Mouse (Mus musculus) kidney, adult 2 months (tissue): ENCODE results near the gene Fam163a. TPM values are rescaled to one million over a fixed set of nuclear protein-coding genes. Genes with fewer than 3 reads are reported as not detected.

Experiments
- DNase-seq: peaks from one replicate; pipeline ENCODE4 v3.0.0; 2021
- H3K27ac ChIP-seq: fragments of 200-500 bp; 2 replicates; pipeline ENCODE4 v1.5.1; 2012; ENCODE audit warnings: low read depth, low read length, control low read depth, inconsistent platforms; ENCODE audit not compliant: insufficient read depth
- H3K27me3 ChIP-seq: fragments of 200-500 bp; replicated peaks from 2 replicates; pipeline ENCODE4 v1.6.1; 2012; ENCODE audit warnings: mild to moderate bottlenecking, moderate library complexity, low read length, inconsistent platforms; ENCODE audit not compliant: control insufficient read depth, insufficient read depth
- H3K36me3 ChIP-seq: fragments of 200-500 bp; 2 replicates; pipeline ENCODE4 v1.6.1; 2012; ENCODE audit warnings: mild to moderate bottlenecking, moderate library complexity, low read length, inconsistent platforms; ENCODE audit not compliant: control insufficient read depth, insufficient read depth
- H3K4me1 ChIP-seq: fragments of 200-500 bp; 2 replicates; pipeline ENCODE4 v1.6.1; 2011; ENCODE audit warnings: low read length; ENCODE audit not compliant: control insufficient read depth, insufficient read depth
- H3K4me3 ChIP-seq: fragments of 200-500 bp; 2 replicates; pipeline ENCODE4 v1.5.1; 2011; ENCODE audit warnings: mild to moderate bottlenecking, low read depth, low read length, control low read depth; ENCODE audit not compliant: insufficient read depth
- CTCF ChIP-seq: fragments of 200-500 bp; conservative IDR thresholded peaks from 2 replicates; pipeline ENCODE4 v1.5.1; 2011; ENCODE audit warnings: low read depth, mild to moderate bottlenecking, control low read depth, low read length, moderate library complexity, mixed read lengths; ENCODE audit not compliant: insufficient read depth, insufficient read length
- POLR2A ChIP-seq: fragments of 200-500 bp; IDR thresholded peaks from one replicate; pipeline ENCODE4 v1.6.1; 2011; ENCODE audit warnings: low read depth, low read length, control low read depth
- WGBS: fragments of 180-500 bp; shearing (Covaris S2); methylation state at CpG from one replicate; pipeline ENCODE4 v1.1.7; 2018; 5-methylcytosine and 5-hydroxymethylcytosine counted together
- polyA plus RNA-seq: library from polyadenylated mRNA; depleted of rRNA; stranded (reverse); fragments of >200 nt; gene quantifications from 2 replicates; pipeline ENCODE4 v1.2.3, GENCODE M21; 2012; rRNA removed

Gene Fam163a
- polyA plus RNA-seq, 1 experiment, result 6.9 TPM

- no peak for DNase-seq
- Histone ChIP-seq H3K4me1 (peaks cover 5% of the 10 kb centered on the region; the same call in 1 of the 2 replicates), H3K4me3 (peak within 1 kb of the TSS; percentile 92), H3K36me3 (peaks cover 6% of the 10 kb centered on the region), H3K27me3 (no peaks in the 10 kb centered on the region), H3K27ac (peak within 1 kb of the TSS; percentile 99)
- WGBS, result under 1% methylated on average over 59 of the region's 59 CpGs
- TF ChIP-seq CTCF (no peak), POLR2A (no peak)
Measured at GRCm38 (mm10) chr1:156035269-156035929, 169.4 kb downstream of the Fam163a start, which contains the start of gene Tor1aip2. Gene Tor1aip2 (plus strand): TSS chr1:156035403.

DNA sequence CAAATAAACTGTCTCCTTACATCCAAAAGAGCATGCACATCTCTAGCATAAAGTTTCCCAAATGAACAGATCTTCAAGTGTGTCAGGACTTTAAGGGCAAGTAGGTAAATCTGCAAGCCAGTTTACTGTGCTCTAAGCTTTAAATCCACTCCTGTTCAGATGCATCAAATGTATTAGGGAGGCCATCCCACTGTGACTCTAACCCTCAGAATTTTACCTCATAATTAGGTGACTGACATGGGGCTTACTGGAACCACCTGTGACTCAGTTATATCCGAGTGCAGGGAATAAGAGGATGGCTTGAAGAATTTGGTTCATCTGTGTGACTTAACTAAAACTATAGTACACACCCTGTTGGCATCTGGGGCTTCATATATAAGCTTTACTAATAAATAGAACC lies 170.2 kb downstream of the Fam163a start:
- no peak overlapping the region for H3K4me3 ChIP-seq

DNA sequence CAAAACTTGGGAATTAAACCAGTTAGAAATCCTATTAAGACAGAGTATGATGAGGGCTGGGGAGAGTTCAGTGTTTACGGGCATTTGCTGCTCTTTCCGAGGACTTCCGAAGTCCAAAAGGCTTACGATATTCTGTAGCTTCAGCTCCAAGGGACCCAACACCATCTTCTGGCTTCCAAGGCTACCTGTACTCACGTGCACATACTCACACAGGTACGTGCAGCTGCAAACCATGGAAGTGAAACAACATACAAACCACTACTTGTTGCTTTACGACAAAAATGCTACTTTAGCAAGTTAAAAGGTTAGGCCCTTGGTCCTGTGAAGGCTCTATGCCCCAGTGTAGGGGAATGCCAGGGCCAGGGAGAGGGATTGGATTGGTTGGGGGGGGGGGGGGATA lies 170.9 kb downstream of the Fam163a start:
- Histone ChIP-seq H3K27me3 (no peaks in the 10 kb centered on the region), H3K4me1 (0 out of 2 replicates have a peak, but pooled peaks cover 3% of the 10 kb centered on the region), H3K4me3 (no peak overlapping the region), H3K27ac (no peak overlapping the region), H3K36me3 (peaks cover 7% of the 10 kb centered on the region)
- TF ChIP-seq CTCF (no peak), POLR2A (no peak)
- WGBS, result 95% methylated on average over 7 of the region's 7 CpGs
- no peak for DNase-seq

More for the DNA sequence above, 170.2 kb downstream of the Fam163a start:
- WGBS, result 14% methylated on average over 1 of the region's 1 CpGs
- DNase-seq, result no peak
- H3K36me3 ChIP-seq, result peaks cover 7% of the 10 kb centered on the region
- no peak overlapping the region for H3K27ac ChIP-seq
- H3K27me3 ChIP-seq, result no peaks in the 10 kb centered on the region
- TF ChIP-seq CTCF (no peak), POLR2A (no peak)
- H3K4me1 ChIP-seq, result 0 out of 2 replicates have a peak, but pooled peaks cover 3% of the 10 kb centered on the region

DNA sequence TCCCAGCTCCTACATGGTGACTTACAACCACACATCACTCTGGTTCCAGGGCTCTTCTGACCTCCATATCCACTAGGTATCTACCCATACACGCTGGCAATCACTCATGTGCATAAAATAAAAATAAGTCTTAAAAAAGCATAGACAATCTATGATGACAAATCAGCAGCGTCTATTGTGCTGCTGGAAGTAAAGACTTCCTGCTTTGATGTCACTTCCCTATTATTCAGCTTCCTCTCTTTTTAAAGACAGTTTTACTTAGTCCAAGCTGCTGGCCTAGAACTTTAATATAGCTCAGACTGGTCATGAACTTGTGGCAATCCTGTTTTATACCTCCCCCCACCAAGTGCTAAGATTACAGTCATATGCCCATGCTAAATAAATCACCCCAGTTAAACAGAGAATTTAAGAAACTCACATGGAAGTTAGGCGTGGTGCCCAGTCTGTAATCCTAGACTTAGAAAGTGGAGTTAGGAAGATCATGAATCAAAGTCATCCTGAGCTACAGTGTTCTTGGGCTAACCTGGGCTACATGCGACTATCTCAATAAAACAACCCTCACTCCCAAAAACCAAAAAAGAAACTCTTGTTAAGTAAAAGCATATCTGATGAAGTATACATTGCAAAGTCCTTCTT lies 176.4 kb downstream of the Fam163a start:
- TF ChIP-seq POLR2A, result no peak
- no peak for TF ChIP-seq CTCF
- H3K4me1 ChIP-seq, result no peaks in the 10 kb centered on the region
- no peak for DNase-seq
- H3K4me3 ChIP-seq, result no peak overlapping the region
- H3K27ac ChIP-seq, result no peak overlapping the region
- peaks cover 7% of the 10 kb centered on the region for H3K36me3 ChIP-seq
- 72% methylated on average over 4 of the region's 4 CpGs for WGBS
- no peaks in the 10 kb centered on the region for H3K27me3 ChIP-seq

GRCm38 (mm10) chr1:156027849-156028248 lies 177.0 kb downstream of the Fam163a start:
- Histone ChIP-seq H3K36me3 (peaks cover 7% of the 10 kb centered on the region), H3K27me3 (no peaks in the 10 kb centered on the region), H3K4me1 (no peaks in the 10 kb centered on the region), H3K27ac (no peak overlapping the region), H3K4me3 (no peak overlapping the region)
- WGBS, result 87% methylated on average over 3 of the region's 3 CpGs
- TF ChIP-seq POLR2A (no peak), CTCF (no peak)
- DNase-seq, result no peak

Other genes starting within 250 kb of the Fam163a start
- 5.1 and 5.2 TPM in 2 replicates for gene Cep350, start 231.8 kb downstream of the Fam163a start, polyA plus RNA-seq
- gene Tor1aip2, start 169.6 kb downstream of the Fam163a start, polyA plus RNA-seq, result 84.6 and 85.7 TPM in 2 replicates
- 32.5 and 35.3 TPM in 2 replicates for gene Tor1aip1, start 168.5 kb downstream of the Fam163a start, polyA plus RNA-seq
- gene Tdrd5, start 98.6 kb upstream of the Fam163a start, polyA plus RNA-seq, result 2.8 and 3.4 TPM in 2 replicates
- gene Nphs2, start 105.7 kb upstream of the Fam163a start, polyA plus RNA-seq, result 41.4 and 56.0 TPM in 2 replicates
- 10.7 and 34.1 TPM in 2 replicates for gene Gm2000, start 161.0 kb upstream of the Fam163a start, polyA plus RNA-seq
- not detected in 2 replicates for gene Axdnd1, start 216.1 kb upstream of the Fam163a start, polyA plus RNA-seq